Mouse (Mus musculus): Measurements from ENCODE around the gene Skida1. TPM values are rescaled to one million over a fixed set of nuclear protein-coding genes. Genes with fewer than 3 reads are reported as not detected.

Skida1 gene
- 0.82 TPM for polyA plus RNA-seq (2014; fragmentation: Illumina TruSeq; extraction: RNeasy Lipid Tissue Mini Kit (QIAGEN cat#74804); ENCODE audit: low replicate concordance)

DNA sequence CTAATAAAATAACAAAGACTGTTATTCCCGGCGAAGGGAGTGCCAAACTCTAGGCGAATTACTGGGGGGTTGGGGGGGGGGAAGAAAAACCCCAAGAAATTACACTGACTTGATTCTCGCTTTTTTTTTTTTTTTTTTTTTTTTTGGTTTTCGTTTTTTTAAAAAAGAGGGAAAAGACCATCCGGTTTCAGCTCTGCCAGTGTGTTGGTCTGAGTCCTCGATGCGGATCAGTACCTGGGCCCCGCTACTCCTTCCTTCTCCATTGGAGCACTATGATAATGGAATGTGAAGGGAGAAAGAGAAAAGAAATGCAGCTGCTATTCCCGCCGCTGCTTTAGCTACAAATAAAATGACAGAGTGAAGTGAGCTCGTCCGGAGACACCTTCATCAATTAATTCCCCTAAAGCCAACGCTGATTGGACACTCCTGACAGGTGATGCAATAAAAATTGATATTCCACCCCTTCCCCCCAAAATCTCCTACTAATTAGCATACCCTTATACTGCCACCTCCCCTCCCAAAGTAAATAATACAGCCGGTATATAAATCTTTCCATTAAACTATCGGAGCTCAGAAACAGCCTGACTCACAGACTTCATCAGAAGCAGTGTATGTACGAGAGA, at the start of gene Skida1:
TSS of gene Skida1 (minus strand) at position 599 of the 623 bp plus-strand sequence.

DNA sequence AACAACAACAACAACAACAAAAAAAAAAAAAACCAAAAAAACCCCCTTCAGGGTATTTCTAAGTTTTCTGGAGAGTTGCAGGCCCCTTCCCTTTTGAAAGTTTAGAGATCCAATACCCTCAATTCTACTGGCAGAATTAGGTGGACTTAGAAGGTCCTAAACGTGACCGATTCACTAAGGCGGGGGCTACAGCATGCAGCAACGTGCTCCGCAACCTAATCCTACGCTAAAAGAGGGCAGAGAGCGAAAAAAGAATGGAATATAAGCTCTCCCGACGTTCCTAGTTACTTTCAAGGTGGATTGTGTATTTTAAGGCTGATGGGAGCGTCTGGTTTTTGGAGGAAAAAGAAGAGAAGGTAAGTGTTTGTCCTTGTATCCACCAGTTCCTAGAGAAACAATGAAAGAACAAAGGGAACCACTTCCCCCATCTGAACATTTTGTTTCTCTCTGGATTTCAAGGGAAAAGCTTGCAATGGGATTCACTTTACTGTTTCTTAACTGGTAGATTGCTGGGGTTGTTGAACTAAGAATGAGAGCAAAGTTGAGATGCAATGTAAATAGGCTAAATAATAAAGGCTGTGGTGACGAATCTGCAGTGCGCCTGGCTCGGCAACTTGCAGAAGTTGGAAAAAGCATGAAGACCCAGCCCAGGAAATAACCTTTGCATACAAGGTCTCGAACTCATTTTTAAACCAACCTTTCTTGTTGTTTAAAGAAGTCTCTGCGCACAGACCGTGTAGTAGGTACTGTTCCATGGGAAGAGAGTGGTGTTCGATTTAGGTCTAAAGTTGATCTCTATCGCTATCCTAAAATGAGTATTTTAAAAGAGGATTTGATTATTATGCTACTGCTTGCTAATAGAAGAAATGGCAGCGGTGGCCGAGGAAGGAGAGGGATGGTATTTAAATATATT, 6.4 kb upstream of the Skida1 start, which contains the start of gene Mllt10:
TSS of gene Mllt10 (plus strand) at position 222 of the 913 bp plus-strand sequence.

DNA sequence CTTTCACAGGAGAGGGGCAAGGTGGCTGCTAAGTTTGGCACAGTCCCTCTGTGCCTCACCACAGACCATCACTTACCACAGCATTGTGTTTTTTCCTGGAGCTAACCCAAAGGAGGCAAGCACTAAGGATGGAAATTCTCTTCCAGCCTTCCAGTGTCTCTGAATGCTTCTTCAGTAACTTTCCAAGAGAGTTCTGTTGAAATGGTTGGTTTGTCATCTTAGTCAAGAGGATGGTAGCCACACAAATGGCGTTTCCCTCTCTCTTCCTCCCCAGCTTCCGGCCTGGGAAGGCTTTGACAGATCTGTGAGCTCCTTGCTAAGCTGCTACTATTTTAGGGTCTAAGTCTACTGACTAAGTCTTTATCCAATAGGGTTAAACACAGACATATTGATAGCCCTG, 11.4 kb downstream of the Skida1 start, which contains the start of gene A930004D18Rik:
TSS of gene A930004D18Rik (minus strand) at position 247 of the 400 bp plus-strand sequence.

DNA sequence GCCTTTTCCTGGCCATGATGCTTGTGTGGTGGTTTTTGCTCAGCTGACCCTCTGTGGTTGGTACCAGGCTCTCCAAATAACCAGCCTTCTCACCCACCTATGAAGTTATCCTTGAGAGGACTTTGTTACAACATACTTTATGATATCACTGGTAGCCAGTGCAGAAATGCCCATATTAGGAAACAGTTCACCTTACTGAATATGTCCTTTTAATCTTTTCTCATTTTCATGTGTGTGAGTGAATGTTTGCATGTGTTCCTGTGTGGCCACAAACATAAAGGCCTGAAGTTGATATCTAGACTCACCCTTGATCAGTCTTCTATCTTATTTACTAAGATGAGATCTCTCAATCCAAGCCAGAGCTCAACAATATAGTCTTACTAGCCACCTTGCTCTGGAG, 52.0 kb downstream of the Skida1 start, which contains the start of gene H2al2a:
TSS of gene H2al2a (minus strand) at position 101 of the 400 bp plus-strand sequence.

Other genes with a start within 250 kb of the Skida1 start
- not detected for gene H2al2a, start 52.1 kb downstream of the Skida1 start, polyA plus RNA-seq (2014; fragmentation: Illumina TruSeq; extraction: RNeasy Lipid Tissue Mini Kit (QIAGEN cat#74804); ENCODE audit: low replicate concordance)
- 0.22 TPM for gene A930004D18Rik, start 11.3 kb downstream of the Skida1 start, polyA plus RNA-seq (2014; fragmentation: Illumina TruSeq; extraction: RNeasy Lipid Tissue Mini Kit (QIAGEN cat#74804); ENCODE audit: low replicate concordance)
- gene Mllt10, start 6.2 kb upstream of the Skida1 start, polyA plus RNA-seq (2014; fragmentation: Illumina TruSeq; extraction: RNeasy Lipid Tissue Mini Kit (QIAGEN cat#74804); ENCODE audit: low replicate concordance), result 31.5 TPM

Measured in small intestine, adult 10 weeks (tissue).